Mouse (Mus musculus) lung, postnatal 0 days (tissue): ENCODE measurements around the gene Myh14.

ENCODE experiments used
- CTCF ChIP-seq: IDR thresholded peaks from 2 replicates; pipeline ENCODE4 v1.5.1; 2016; ENCODE audit warnings: antibody characterized with exemption, mild to moderate bottlenecking
- EP300 ChIP-seq: IDR thresholded peaks from 2 replicates; pipeline ENCODE4 v1.6.1; 2016; ENCODE audit warnings: antibody characterized with exemption, mild to moderate bottlenecking, control low read depth

DNA sequence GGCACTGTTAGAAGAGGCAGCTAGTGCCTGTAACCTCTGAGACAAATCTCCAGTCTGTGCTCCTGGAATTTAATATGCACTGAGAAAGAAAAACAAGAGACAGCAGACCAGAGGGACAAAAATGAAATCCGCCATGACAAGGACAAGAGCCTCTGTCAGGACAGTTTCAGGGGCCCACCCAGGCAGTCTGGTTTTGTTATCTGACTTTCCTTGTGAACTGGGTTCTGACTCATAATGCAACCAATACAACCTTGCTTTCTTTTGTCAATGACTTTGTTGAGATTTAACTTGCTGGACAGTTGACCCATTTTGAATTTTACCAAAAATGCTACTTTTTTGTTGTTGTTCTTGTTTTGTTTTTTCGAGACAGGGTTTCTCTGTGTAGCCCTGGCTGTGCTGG, 113.0 kb downstream of the Myh14 start:
- TF ChIP-seq CTCF (no peak), EP300 (no peak)
